ENCODE assay signal across 8 mouse cellular contexts in genomic region chr13:24565950-24566320, GRCm38 (mm10). TPM values are rescaled to one million over a fixed set of nuclear protein-coding genes. Genes with fewer than 3 reads are reported as not detected.
DNase-seq lines count a peak whose midpoint lies in the region; ATAC-seq and TF ChIP-seq lines count a peak whose summit lies in the region.

No protein-coding gene starts in this region.

- peak overlapping the region; percentile 36; the same call in 1 of the 2 replicates for H3K4me2 ChIP-seq in heart, embryonic 16.5 days (ENCODE audit: low read depth, low read length)
- H3K4me2 ChIP-seq in liver, embryonic 14.5 days (ENCODE audit: low read depth), result no peak overlapping the region
- peak overlapping the region; percentile 30; the same call in 1 of the 2 replicates for H3K4me2 ChIP-seq in stomach, embryonic 16.5 days (ENCODE audit: low read depth, low read length)

- H3K27me3 ChIP-seq in heart, embryonic 16.5 days (ENCODE audit: control insufficient read depth, insufficient read depth, low read length), result no peaks in the 10 kb centered on the region
- H3K27me3 ChIP-seq in liver, embryonic 14.5 days (ENCODE audit: control insufficient read depth, insufficient read depth, low read length), result no peaks in the 10 kb centered on the region
- no peaks in the 10 kb centered on the region for H3K27me3 ChIP-seq in stomach, embryonic 16.5 days (ENCODE audit: control insufficient read depth, insufficient read depth, low read length)

- no peak for TF ChIP-seq EP300 in liver, embryonic 14.5 days (IDR thresholded peaks at IDR 0.05; ENCODE audit: low read depth)

- H3K9me3 ChIP-seq in heart, embryonic 16.5 days (replicated peaks; ENCODE audit: control insufficient read depth, low read length), result no peaks in the 10 kb centered on the region
- no peaks in the 10 kb centered on the region for H3K9me3 ChIP-seq in liver, embryonic 14.5 days (ENCODE audit: control insufficient read depth, low read length)
- no peaks in the 10 kb centered on the region for H3K9me3 ChIP-seq in stomach, embryonic 16.5 days (replicated peaks; ENCODE audit: control insufficient read depth, low read length)

- no peak overlapping the region for H3K4me3 ChIP-seq in heart, embryonic 16.5 days (ENCODE audit: low read length)
- no peak overlapping the region for H3K4me3 ChIP-seq in liver, embryonic 14.5 days (ENCODE audit: insufficient read depth in 1 of 2, low read depth in 2 of 2, low read length in 2 of 2)
- H3K4me3 ChIP-seq in stomach, embryonic 16.5 days (replicated peaks; ENCODE audit: low read length), result no peak overlapping the region

- DNase-seq in Muller cell, postnatal 12 days (ENCODE audit: inconsistent ontology term), result peak; percentile 92
- peak; percentile 36 for DNase-seq in embryo, embryonic 10.5 days (ENCODE audit: low spot score)
- no peak for DNase-seq in liver, embryonic 14.5 days (ENCODE audit: low read depth in 3 of 3, low spot score in 3 of 3)
- DNase-seq in MN1 (ENCODE audit: low spot score), result no peak

- H3K4me1 ChIP-seq in heart, embryonic 16.5 days (ENCODE audit: control insufficient read depth, insufficient read depth, low read length), result peaks cover 39% of the 10 kb centered on the region
- peaks cover 0 to 9% of the 10 kb centered on the region in 2 experiments; a peak in 2 of 4 replicates for H3K4me1 ChIP-seq in liver, embryonic 14.5 days (replicated peaks; ENCODE audit: control insufficient read depth in 2 of 2, insufficient read depth in 2 of 2, low read length in 1 of 2)
- peaks cover 29% of the 10 kb centered on the region for H3K4me1 ChIP-seq in stomach, embryonic 16.5 days (ENCODE audit: control insufficient read depth, insufficient read depth, low read length)

- peak overlapping the region; percentile 94 for H3K27ac ChIP-seq in heart, embryonic 16.5 days (ENCODE audit: low read length)
- no peak overlapping the region for H3K27ac ChIP-seq in liver, embryonic 14.5 days
- peak overlapping the region; percentile 97 for H3K27ac ChIP-seq in stomach, embryonic 16.5 days (ENCODE audit: low read length)

- H3K36me3 ChIP-seq in heart, embryonic 16.5 days (ENCODE audit: control insufficient read depth, insufficient read depth), result no peaks in the 10 kb centered on the region
- no peaks in the 10 kb centered on the region for H3K36me3 ChIP-seq in liver, embryonic 14.5 days (replicated peaks; ENCODE audit: control insufficient read depth, insufficient read depth, low read depth)
- H3K36me3 ChIP-seq in stomach, embryonic 16.5 days (ENCODE audit: control insufficient read depth, insufficient read depth, low read length), result no peaks in the 10 kb centered on the region

- TF ChIP-seq CTCF in liver, embryonic 14.5 days (IDR thresholded peaks at IDR 0.05; ENCODE audit: low read depth), result no peak

- peak; percentile 88 for ATAC-seq in heart, embryonic 16.5 days (replicated peaks; ENCODE audit: extremely low read depth, insufficient read depth, low FRiP score)
- ATAC-seq in liver, embryonic 14.5 days (ENCODE audit: insufficient read depth), result peak; percentile 45; the same call in 1 of the 2 replicates
- ATAC-seq in stomach, embryonic 16.5 days (ENCODE audit: insufficient read depth, low FRiP score), result peak; percentile 88
- no peak for ATAC-seq in granulocyte monocyte progenitor cell, adult 5-6 weeks (replicated peaks; ENCODE audit: poor library complexity, severe bottlenecking)
- no peak for ATAC-seq in frontal cortex, adult (ENCODE audit: low TSS enrichment)

- WGBS in heart, embryonic 16.5 days, result 12% methylated on average over 3 of the region's 3 CpGs
- whole genome bisulfite sequencing in liver, embryonic 14.5 days (ENCODE audit: insufficient replicate concordance), result 49% methylated on average over 3 of the region's 3 CpGs
- WGBS in stomach, embryonic 16.5 days, result 4% methylated on average over 3 of the region's 3 CpGs

- no peak overlapping the region for H3K9ac ChIP-seq in heart, embryonic 16.5 days (ENCODE audit: low read length)
- no peak overlapping the region for H3K9ac ChIP-seq in liver, embryonic 14.5 days (replicated peaks)
- H3K9ac ChIP-seq in stomach, embryonic 16.5 days (ENCODE audit: low read length), result peak overlapping the region; percentile 13; the same call in 1 of the 2 replicates

RNA-seq across cellular contexts. Expression of gene Ripor2, which starts 16.1 kb away (rescaled TPM):
- 17.3 and 17.8 TPM in 2 replicates for polyA plus RNA-seq in heart, embryonic 16.5 days (2015; fragmentation: Nextera tagmentation; extraction: Ambion mirVana)
- polyA plus RNA-seq in liver, embryonic 14.5 days (2012; rRNA removed), result 1.6 and 2.1 TPM in 2 replicates
- 2.1 and 2.3 TPM in 2 replicates for polyA plus RNA-seq in liver, embryonic 14.5 days (2014; fragmentation: Nextera tagmentation; extraction: Ambion mirVana)
- 3.6 and 4.3 TPM in 2 replicates for polyA plus RNA-seq in stomach, embryonic 16.5 days (2015; fragmentation: Nextera tagmentation; extraction: Ambion mirVana)
- 41.1 and 65.7 TPM in 2 replicates for total RNA-seq in granulocyte monocyte progenitor cell, adult 5-6 weeks (2014; fragmentation: Nextera tagmentation)
- 27.8 and 33.5 TPM in 2 replicates for total RNA-seq in granulocyte monocyte progenitor cell, adult 5-6 weeks (2017)

Comparison
In these comparisons a context has a peak if more than half of its experiments do, and no peak if none do; other contexts are left out.
1. DNase-seq: peak in Muller cell, postnatal 12 days (single experiment) and embryo, embryonic 10.5 days (single experiment); none in liver, embryonic 14.5 days (0 of 3) and MN1 (single experiment).
2. ATAC-seq: peak in heart, embryonic 16.5 days (single experiment), liver, embryonic 14.5 days (single experiment) and stomach, embryonic 16.5 days (single experiment); none in granulocyte monocyte progenitor cell, adult 5-6 weeks (single experiment) and frontal cortex, adult (single experiment).